Mouse (Mus musculus) embryonic facial prominence, embryonic 15.5 days (tissue): Measurements from ENCODE around the gene Epb42. TPM values are rescaled to one million over a fixed set of nuclear protein-coding genes. Genes with fewer than 3 reads are reported as not detected.
"Not testable (repeated sequence)": the region's sequence is repeated elsewhere in the genome, so short reads cannot be mapped to it uniquely, and the experiment has no call there.

ENCODE experiments used
- ATAC-seq: fragments of 200-750 bp; cut with Nextera tagmentation; 2 replicates; pipeline ENCODE4 v1.8.0; 2017; ENCODE audit warnings: low read depth, moderate TSS enrichment; ENCODE audit not compliant: insufficient number of reproducible peaks, low FRiP score, low TSS enrichment
- H3K27ac ChIP-seq: fragments of 300-500 bp; sonication (generic); replicated peaks from 2 replicates; pipeline ENCODE4 v1.5.1; 2015; ENCODE audit warnings: mild to moderate bottlenecking, inconsistent platforms
- H3K27me3 ChIP-seq: fragments of 300-500 bp; sonication (generic); 2 replicates; pipeline ENCODE4 v1.6.1; 2015; ENCODE audit warnings: inconsistent platforms
- H3K36me3 ChIP-seq: fragments of 300-500 bp; sonication (generic); 2 replicates; pipeline ENCODE4 v1.6.1; 2015; ENCODE audit warnings: mild to moderate bottlenecking, inconsistent platforms
- H3K4me1 ChIP-seq: fragments of 300-500 bp; sonication (generic); 2 replicates; pipeline ENCODE4 v1.6.1; 2015; ENCODE audit warnings: inconsistent platforms
- H3K4me2 ChIP-seq: fragments of 300-500 bp; sonication (generic); replicated peaks from 2 replicates; pipeline ENCODE4 v1.6.1; 2015; ENCODE audit warnings: mild to moderate bottlenecking, inconsistent platforms
- H3K4me3 ChIP-seq: fragments of 300-500 bp; sonication (generic); replicated peaks from 2 replicates; pipeline ENCODE4 v1.5.1; 2015; ENCODE audit warnings: mild to moderate bottlenecking, inconsistent platforms
- H3K9ac ChIP-seq: fragments of 300-500 bp; sonication (generic); 2 replicates; pipeline ENCODE4 v1.6.1; 2015; ENCODE audit warnings: inconsistent platforms
- H3K9me3 ChIP-seq: fragments of 300-500 bp; sonication (generic); replicated peaks from 2 replicates; pipeline ENCODE4 v1.6.1; 2016; ENCODE audit warnings: inconsistent platforms
- WGBS: fragments of 180-500 bp; shearing (Covaris S2); methylation state at CpG from one replicate; pipeline ENCODE4 v1.1.7; 2015; 5-methylcytosine and 5-hydroxymethylcytosine counted together
- polyA plus RNA-seq: library from polyadenylated mRNA; unstranded; fragments of >200 nt; fragmentation: Nextera tagmentation; extraction: Ambion mirVana; gene quantifications from 2 replicates; pipeline ENCODE4 v1.2.1, GENCODE M21; 2015

The Epb42 gene
- polyA plus RNA-seq, 1 experiment from 2014 or later, result 0.69 TPM

GRCm38 (mm10) chr2:121045653-121046052 is 8.8 kb upstream of the Epb42 start:
- ATAC-seq, result no peak
- WGBS, result 74% methylated on average over 4 of the region's 4 CpGs

GRCm38 (mm10) chr2:121041098-121041497 is 4.2 kb upstream of the Epb42 start:
- no peaks in the 10 kb centered on the region for H3K27me3 ChIP-seq
- H3K4me1 ChIP-seq, result no peaks in the 10 kb centered on the region
- WGBS, result 42% methylated on average over 5 of the region's 5 CpGs
- H3K4me3 ChIP-seq, result no peak overlapping the region
- no peaks in the 10 kb centered on the region for H3K36me3 ChIP-seq
- no peak overlapping the region for H3K4me2 ChIP-seq
- ATAC-seq, result no peak
- no peaks in the 10 kb centered on the region for H3K9me3 ChIP-seq
- no peak overlapping the region for H3K9ac ChIP-seq
- H3K27ac ChIP-seq, result no peak overlapping the region

More at GRCm38 (mm10) chr2:121045653-121046052, 8.8 kb upstream of the Epb42 start:
- Histone ChIP-seq H3K4me3 (no peak overlapping the region), H3K36me3 (no peaks in the 10 kb centered on the region), H3K27me3 (no peaks in the 10 kb centered on the region), H3K4me1 (no peaks in the 10 kb centered on the region), H3K27ac (no peak overlapping the region), H3K9me3 (no peaks in the 10 kb centered on the region), H3K9ac (no peak overlapping the region), H3K4me2 (no peak overlapping the region)

GRCm38 (mm10) chr2:121039382-121039781 is 2.5 kb upstream of the Epb42 start:
- H3K4me1 ChIP-seq, result no peaks in the 10 kb centered on the region
- no peak for ATAC-seq
- 91% methylated on average over 1 of the region's 1 CpGs for WGBS
- H3K27ac ChIP-seq, result no peak overlapping the region
- no peak overlapping the region for H3K4me3 ChIP-seq
- no peaks in the 10 kb centered on the region for H3K9me3 ChIP-seq
- H3K27me3 ChIP-seq, result no peaks in the 10 kb centered on the region
- no peaks in the 10 kb centered on the region for H3K36me3 ChIP-seq
- H3K9ac ChIP-seq, result no peak overlapping the region
- H3K4me2 ChIP-seq, result no peak overlapping the region

GRCm38 (mm10) chr2:121038851-121039250 is 2.0 kb upstream of the Epb42 start:
- H3K36me3 ChIP-seq, H3K27ac ChIP-seq, H3K4me2 ChIP-seq, H3K27me3 ChIP-seq, H3K9me3 ChIP-seq, ATAC-seq, H3K9ac ChIP-seq, H3K4me3 ChIP-seq, H3K4me1 ChIP-seq: not testable (repeated sequence)
- WGBS, result 88% methylated on average over 1 of the region's 1 CpGs

- Histone ChIP-seq H3K4me2 (no peak overlapping the region), H3K9ac (no peak overlapping the region), H3K36me3 (peaks cover under 1% of the 10 kb centered on the region), H3K4me3 (no peak overlapping the region), H3K9me3 (no peaks in the 10 kb centered on the region), H3K4me1 (no peaks in the 10 kb centered on the region), H3K27ac (no peak overlapping the region), H3K27me3 (no peaks in the 10 kb centered on the region)
- 69% methylated on average over 5 of the region's 5 CpGs for WGBS
- ATAC-seq, result no peak
Measured at GRCm38 (mm10) chr2:121022918-121023317, 14.0 kb downstream of the Epb42 start.

GRCm38 (mm10) chr2:121017151-121017550 is 19.7 kb downstream of the Epb42 start:
- Histone ChIP-seq H3K4me1 (no peaks in the 10 kb centered on the region), H3K4me2 (no peak overlapping the region), H3K4me3 (no peak overlapping the region), H3K27ac (no peak overlapping the region), H3K27me3 (no peaks in the 10 kb centered on the region), H3K9me3 (no peaks in the 10 kb centered on the region), H3K9ac (no peak overlapping the region), H3K36me3 (peaks cover 34% of the 10 kb centered on the region)
- 87% methylated on average over 1 of the region's 1 CpGs for WGBS
- ATAC-seq, result no peak

GRCm38 (mm10) chr2:121016226-121016625 is 20.6 kb downstream of the Epb42 start:
- H3K4me1 ChIP-seq, result no peaks in the 10 kb centered on the region
- H3K27ac ChIP-seq, result no peak overlapping the region
- H3K4me3 ChIP-seq, result no peak overlapping the region
- H3K36me3 ChIP-seq, result peaks cover 35% of the 10 kb centered on the region
- no peaks in the 10 kb centered on the region for H3K27me3 ChIP-seq
- no peak overlapping the region for H3K4me2 ChIP-seq
- WGBS, result 85% methylated on average over 9 of the region's 9 CpGs
- H3K9ac ChIP-seq, result no peak overlapping the region
- no peak for ATAC-seq
- H3K9me3 ChIP-seq, result no peaks in the 10 kb centered on the region

- Histone ChIP-seq H3K36me3 (peaks cover 39% of the 10 kb centered on the region), H3K27ac (no peak overlapping the region), H3K9me3 (no peaks in the 10 kb centered on the region), H3K4me1 (no peaks in the 10 kb centered on the region), H3K4me3 (no peak overlapping the region), H3K27me3 (no peaks in the 10 kb centered on the region), H3K4me2 (no peak overlapping the region), H3K9ac (no peak overlapping the region)
- 85% methylated on average over 2 of the region's 2 CpGs for WGBS
- ATAC-seq, result no peak
Measured at GRCm38 (mm10) chr2:121015507-121015906, 21.4 kb downstream of the Epb42 start.

GRCm38 (mm10) chr2:121012676-121013075 is 24.2 kb downstream of the Epb42 start:
- peaks cover 35% of the 10 kb centered on the region for H3K36me3 ChIP-seq
- WGBS, result 91% methylated on average over 9 of the region's 9 CpGs

GRCm38 (mm10) chr2:121009071-121009677 is 27.7 kb downstream of the Epb42 start:
- H3K9me3 ChIP-seq, result no peaks in the 10 kb centered on the region
- WGBS, result 22% methylated on average over 5 of the region's 5 CpGs
- H3K27ac ChIP-seq, result no peak overlapping the region
- H3K27me3 ChIP-seq, result no peaks in the 10 kb centered on the region
- H3K36me3 ChIP-seq, result peaks cover 16% of the 10 kb centered on the region
- H3K4me1 ChIP-seq, result peaks cover 11% of the 10 kb centered on the region
- H3K4me2 ChIP-seq, result peak overlapping the region; percentile 78
- H3K9ac ChIP-seq, result peak overlapping the region; percentile 63
- H3K4me3 ChIP-seq, result peak overlapping the region; percentile 84
- ATAC-seq, result no peak

More at GRCm38 (mm10) chr2:121012676-121013075, 24.2 kb downstream of the Epb42 start:
- no peak for ATAC-seq
- Histone ChIP-seq H3K4me3 (no peak overlapping the region), H3K4me2 (no peak overlapping the region), H3K9me3 (no peaks in the 10 kb centered on the region), H3K27ac (no peak overlapping the region), H3K27me3 (no peaks in the 10 kb centered on the region), H3K9ac (no peak overlapping the region), H3K4me1 (peaks cover 11% of the 10 kb centered on the region)

- WGBS, result under 1% methylated on average over 12 of the region's 12 CpGs
- H3K4me1 ChIP-seq, result peaks cover 11% of the 10 kb centered on the region
Measured at GRCm38 (mm10) chr2:121008664-121009007, 28.2 kb downstream of the Epb42 start.

More at GRCm38 (mm10) chr2:121008664-121009007, 28.2 kb downstream of the Epb42 start:
- Histone ChIP-seq H3K4me3 (peak overlapping the region; percentile 84), H3K9me3 (no peaks in the 10 kb centered on the region), H3K9ac (peak overlapping the region; percentile 63), H3K27me3 (no peaks in the 10 kb centered on the region), H3K4me2 (peak overlapping the region; percentile 78), H3K36me3 (peaks cover 12% of the 10 kb centered on the region), H3K27ac (no peak overlapping the region)
- ATAC-seq, result 0 out of 2 replicates have a peak, but pooled peaks have one; percentile 22
